Mouse (Mus musculus) T-cell, adult 2 months (primary cell): Measurements from ENCODE around the gene Krr1.
"Not testable (repeated sequence)": the region's sequence is repeated elsewhere in the genome, so short reads cannot be mapped to it uniquely, and the experiment has no call there.

Experiments
- DNase-seq: peaks from one replicate; pipeline ENCODE4 v3.0.0; 2022; ENCODE audit warnings: low spot score

Krr1 gene

DNA sequence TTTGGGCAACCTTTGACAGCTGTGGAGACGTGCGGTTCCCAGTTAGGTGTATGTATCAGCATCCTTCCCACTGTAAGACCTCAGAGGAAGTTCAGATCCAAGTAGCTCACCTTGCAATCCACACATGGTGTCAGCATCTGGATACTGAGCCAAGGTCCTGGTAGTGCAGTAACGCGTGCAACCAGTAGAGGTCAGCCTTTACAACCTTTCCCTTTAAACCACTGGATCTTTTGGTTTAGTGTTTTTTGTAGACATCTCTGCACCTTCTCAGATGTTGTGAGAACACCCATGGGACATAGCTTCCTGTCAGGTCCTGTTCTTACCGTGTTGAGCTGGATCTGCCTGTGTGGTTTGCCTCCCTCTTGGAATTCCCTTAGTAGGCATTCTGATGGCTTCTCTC is 5.1 kb downstream of the Krr1 start:
- peak; percentile 67 for DNase-seq

DNA sequence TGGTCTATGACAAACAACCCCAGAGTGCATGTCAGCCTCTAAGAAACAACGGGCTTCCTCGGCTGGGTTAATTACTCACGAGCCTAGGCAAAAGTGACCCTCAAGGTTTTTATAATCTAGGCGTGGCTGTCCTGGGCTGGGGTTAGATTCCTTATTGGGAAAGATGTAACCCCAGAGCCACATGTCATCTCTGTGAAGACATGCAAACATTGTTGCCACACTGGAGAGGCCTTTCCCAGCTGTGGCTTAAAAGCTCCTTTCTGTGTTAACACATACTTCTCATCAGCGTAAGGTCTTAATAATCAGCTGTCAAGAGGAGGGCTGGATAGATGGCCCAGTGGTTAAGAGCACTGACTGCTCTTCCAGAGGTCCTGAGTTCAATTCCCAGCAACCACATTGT is 10.6 kb downstream of the Krr1 start:
- no peak for DNase-seq

DNA sequence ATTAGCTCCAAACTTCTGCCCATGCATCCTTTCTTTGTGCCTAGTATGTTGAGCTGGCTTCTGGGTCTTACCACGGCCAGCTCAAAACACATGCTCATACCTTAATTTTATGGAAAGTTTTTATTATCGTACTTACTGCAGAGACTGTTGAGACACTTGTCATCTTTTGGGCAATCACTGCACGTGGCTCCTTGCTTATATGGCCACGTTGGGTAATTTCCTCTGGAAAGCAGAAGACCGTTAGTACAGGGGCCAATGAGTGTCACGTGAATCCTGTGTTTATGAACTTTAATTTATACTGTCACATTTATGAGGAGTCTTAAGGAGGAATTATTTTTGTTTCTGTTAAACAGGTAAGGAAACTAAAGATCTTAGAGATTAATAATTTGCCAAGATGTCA is 14.0 kb downstream of the Krr1 start:
- DNase-seq: no peak

DNA sequence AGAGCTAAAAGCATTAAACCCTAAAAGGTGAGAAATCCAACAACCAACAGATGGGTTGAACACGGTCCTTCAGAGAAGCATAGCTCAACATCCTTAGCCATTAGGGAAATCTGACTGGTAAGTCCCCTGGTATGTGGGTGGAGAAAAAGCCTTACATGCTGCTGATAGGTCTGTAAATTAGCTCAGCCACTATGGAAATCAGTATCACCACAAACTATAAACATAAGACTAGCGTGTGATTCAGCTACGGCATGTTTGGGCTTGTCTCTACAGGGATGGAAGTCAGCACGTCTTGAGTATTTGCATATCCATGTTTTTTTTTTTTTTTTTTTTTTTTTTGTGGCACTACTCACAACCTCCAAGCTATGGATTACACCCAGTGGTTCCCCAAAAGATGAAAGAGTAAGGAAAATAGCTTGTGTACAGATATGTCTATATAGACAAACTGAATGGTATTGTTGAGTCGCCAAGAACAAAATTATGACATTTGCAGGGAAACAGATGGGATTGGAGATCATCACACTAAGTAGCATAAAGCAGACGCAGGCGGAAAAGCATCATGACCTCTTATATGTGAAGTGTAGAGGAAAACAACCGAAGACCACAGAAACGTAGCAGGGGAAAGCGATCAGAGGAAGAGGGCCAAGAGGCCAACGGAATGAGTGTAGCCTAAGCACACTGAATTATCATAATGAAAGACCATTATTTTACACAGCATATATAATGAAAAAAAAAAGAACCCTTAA is 23.5 kb downstream of the Krr1 start:
- peak; percentile 50 for DNase-seq

DNA sequence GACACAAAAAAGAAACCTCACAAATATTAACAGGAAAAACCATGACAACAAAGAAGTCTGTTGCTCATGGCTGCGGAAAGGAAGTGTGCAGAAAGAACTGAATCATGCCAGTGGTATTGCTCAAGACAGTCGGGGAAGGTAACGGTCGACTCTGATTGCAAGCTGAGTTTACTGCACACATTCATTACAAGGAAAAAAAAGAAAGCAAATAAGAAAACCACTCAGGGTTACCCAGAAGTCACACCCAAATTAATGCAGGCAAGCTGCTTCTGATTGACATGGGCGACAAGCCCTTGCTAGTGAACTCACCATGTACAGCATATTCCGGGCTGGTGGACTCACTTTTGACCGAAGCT is 24.1 kb downstream of the Krr1 start:
- DNase-seq: no peak

DNA sequence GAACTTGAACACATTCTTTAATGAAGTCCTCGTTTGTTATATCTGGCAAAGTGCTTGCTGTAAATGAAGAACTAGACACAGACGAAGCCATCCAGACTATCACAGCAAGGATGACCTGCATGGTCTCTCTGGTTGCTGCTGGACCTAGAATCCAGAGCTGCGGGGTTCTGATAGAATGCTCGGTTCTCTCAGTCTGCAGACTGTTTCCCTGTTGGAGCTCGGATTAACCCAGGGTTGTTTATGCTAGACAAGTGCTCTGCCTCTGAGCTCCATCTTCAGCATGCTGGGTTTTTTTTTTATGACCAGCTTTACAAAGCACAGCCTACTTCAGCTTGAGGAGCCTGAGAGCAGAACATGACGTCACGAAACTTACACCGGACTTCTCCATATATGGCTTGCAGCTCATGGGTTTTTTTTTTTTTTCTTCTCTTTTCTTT is 24.5 kb downstream of the Krr1 start:
- DNase-seq: peak; percentile 73

DNA sequence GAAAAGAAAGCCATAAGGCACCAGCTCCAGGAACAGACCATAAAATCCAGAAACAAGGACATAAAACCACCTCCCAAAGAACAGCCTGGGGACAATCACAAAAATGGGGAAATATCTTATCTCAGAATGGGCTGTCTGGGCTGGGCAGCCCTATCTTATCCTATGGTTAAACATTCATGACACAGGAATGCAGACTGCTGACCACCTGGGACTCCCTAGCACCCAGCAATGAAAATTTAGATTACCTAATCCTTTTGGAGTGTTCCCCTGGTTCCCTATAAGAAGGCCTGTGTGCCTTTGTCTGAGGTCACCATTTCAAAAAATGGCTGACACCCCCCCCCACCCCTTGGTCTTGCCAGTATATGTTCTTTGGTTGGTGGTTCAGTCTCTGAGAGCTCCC is 25.2 kb downstream of the Krr1 start:
- no peak for DNase-seq

DNA sequence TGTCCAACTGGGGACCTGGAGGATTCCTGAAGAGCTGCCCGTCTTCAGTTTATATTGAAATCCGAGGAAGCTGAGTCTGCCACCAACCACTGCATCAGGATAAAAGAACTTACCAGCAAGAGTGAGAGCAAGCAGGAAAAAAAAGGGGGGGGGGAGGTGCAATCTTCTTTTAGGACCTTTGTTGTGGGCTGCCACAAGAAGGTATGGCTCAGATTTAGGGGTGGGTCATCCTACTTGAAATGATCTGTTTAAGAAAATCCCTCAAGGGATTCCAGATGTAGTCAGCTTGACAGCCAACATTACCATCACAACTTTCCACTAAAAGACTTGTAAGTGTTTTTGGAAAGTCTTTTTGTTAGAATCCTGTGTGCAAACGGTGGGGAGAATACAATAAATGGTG is 27.3 kb downstream of the Krr1 start:
- DNase-seq: no peak

DNA sequence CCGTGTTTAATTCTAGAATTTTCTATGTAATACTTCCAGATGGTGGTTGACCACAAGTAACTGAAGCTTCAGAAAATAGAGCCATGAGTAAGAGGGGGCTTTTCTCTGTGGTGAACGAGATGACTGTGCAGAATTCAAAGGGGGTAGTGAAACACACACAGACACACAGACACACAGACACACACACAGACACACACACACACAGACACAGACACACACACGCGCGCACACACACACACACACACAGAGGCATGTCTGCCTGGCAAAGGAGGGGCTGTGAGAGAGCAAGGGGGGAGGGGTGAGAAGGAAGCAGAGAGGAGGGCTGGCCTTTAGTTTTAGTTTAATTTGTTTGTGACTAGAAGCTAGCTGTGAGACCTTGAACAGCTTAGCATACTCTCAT is 28.1 kb downstream of the Krr1 start:
- DNase-seq: peak; percentile 20

DNA sequence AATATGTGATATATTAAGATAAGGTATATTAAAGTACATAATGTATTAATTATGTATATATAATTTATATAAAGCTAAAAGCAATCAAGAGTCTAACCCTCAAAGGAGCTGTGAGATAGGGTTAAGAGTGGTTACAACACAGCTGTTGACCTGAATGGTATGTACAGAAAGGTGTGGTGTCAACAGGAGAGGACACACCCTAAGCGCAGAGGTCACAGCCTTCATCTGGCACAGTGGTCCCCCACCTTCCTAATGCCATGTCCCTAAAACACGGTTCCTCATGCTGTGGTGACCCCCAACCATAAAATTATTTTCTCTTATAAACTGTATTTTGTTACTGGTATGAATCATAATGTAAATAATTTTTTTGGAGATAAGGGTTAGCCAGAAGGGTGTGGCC is 28.9 kb downstream of the Krr1 start:
- no peak for DNase-seq

DNA sequence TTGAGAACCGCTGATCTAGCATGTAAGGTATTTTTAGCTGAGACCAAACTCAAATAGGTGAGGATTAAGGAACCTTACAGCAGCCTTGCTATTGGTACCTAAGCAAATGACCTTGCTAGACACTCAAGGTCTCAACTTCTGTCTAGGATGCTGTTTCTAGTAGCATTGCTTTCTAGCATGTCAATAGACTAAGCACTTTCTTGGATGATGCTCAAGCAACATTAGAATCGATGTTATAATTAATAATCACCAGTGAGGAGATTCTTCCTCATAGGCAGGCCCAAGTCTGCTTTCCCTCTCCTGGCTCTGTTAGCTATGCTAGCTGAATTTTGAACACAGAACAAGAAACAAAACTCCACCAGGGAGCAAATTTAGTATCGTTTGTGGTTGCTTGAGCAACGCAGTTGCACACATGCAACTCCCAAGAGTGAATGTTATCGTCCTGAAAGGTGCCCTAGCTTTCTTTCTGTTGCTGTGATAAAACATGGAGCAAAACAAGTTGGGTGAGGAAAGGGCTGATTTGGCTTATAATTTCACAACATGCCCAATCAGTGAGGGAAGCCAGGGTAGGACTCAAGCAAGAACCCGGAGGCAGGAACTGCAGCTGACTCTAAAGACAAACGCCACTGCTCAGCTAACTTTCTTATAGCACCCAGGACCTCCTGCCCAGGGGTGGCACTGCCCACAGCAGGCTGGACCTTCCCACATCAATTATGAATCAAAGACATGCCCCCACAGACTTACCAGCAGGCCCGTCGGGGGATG is 29.5 kb downstream of the Krr1 start:
- no peak for DNase-seq

DNA sequence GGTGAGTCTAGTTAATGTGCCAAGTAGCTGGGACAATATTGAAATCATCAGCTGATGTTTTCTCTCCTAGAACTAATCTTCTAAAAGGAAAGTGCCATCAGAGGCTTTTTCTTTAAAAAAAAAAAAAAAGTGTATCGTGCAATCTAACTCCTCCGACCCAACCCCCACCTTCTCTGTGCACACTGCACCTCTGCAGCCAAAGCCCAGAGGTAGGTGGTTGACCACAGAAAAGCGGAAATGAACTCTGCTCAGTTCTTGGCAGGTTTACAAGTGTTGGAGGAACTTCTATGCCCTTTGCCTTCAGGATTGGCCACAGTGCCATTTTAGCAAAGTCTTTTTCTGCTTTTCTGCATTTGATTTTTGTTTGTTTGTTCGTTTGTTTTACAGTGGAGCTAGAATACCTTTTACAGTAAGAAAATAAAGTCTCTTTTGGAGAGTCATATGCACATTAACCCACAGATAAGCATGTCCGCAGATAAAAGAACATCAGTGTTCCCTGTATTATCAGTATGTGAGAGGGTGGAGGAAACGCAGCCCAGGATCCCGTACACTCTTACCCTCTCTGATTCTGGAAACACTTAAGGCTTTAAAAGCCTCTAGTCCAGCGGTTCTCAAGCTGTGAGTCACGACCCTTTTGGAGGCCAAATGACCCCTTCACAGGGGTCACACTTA is 30.2 kb downstream of the Krr1 start, which contains the start of gene Glipr1:
TSS of gene Glipr1 (minus strand) at position 88 of the 672 bp plus-strand sequence.
- DNase-seq: peak; percentile 78

DNA sequence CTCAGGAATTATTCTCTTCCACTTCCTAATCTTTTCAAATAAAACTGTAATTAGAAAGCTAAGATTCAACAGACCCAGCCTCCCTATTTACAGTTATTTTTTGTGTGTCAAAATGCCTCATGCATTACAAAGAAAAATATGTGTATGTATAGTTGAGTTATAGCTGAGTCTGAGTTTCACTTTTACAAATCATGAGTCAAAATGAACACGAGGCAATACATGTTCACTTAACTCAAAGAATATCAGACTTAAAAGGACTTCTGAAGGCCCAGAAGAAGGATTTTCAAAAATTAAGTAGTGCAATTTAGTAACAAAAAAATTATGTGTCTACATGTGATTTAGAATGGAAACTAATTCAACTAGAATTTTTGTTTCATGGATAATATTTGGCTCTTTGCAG is 37.0 kb downstream of the Krr1 start:
- not testable (repeated sequence) for DNase-seq

DNA sequence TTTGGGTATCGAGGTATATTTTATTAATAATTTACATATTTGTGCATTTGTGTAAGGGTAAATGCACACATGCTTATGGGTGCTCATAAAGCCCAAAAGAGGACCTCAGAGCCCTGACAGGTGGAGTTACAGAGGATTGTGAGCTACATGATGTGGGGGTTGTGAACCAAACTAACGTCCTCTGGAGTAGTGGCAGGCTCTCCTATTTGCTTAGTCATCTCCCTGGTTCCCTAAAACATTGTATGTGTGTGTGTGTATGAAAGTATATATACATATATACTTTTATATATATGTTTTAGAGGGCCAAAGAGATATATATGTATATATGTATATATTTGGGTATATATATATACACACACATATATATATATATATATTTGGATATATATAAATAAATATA is 51.1 kb downstream of the Krr1 start:
- no peak for DNase-seq

DNA sequence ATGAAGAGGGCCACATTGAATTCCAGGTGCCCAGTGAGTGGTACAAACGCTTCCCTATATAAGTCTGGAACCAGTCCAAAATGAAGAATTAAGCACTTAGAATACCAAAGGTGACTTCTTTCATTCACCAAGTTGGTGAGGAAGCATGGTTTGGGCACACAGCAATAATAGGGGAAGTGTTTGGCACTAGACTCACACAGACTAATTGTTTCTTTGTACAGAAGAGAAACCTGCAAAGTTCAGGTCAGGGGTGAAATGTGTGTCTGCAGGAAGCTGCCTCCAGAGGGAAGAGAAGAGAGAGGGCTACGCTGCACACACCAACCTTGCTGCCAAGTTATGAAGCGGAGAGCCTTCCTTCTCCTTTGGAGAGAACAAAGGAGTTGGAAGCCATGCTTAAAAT is 56.2 kb downstream of the Krr1 start:
- DNase-seq: not testable (repeated sequence)
